Mouse (Mus musculus) midbrain, embryonic 14.5 days (tissue): ENCODE results near the gene Pkd1l2. TPM values are rescaled to one million over a fixed set of nuclear protein-coding genes. Genes with fewer than 3 reads are reported as not detected.

Experiments
- ATAC-seq: fragments of 200-750 bp; cut with Nextera tagmentation; 2 replicates; pipeline ENCODE4 v1.8.0; 2017; ENCODE audit warnings: moderate number of reproducible peaks, moderate library complexity; ENCODE audit not compliant: low FRiP score, low TSS enrichment
- DNase-seq: peaks from one replicate; pipeline ENCODE4 v3.0.0-alpha.2; 2015
- H3K27ac ChIP-seq: fragments of 300-500 bp; sonication (generic); replicated peaks from 2 replicates; pipeline ENCODE4 v1.5.1; 2014; ENCODE audit warnings: mild to moderate bottlenecking, low read depth, low read length, moderate library complexity
- H3K27me3 ChIP-seq: fragments of 300-500 bp; sonication (generic); 2 replicates; pipeline ENCODE4 v1.6.1; 2014; ENCODE audit warnings: low read length, control low read depth, mixed read lengths; ENCODE audit not compliant: control insufficient read depth, insufficient read depth
- H3K36me3 ChIP-seq: fragments of 300-500 bp; sonication (generic); 2 replicates; pipeline ENCODE4 v1.6.1; 2014; ENCODE audit warnings: low read length, control low read depth; ENCODE audit not compliant: control insufficient read depth, insufficient read depth
- H3K4me1 ChIP-seq: fragments of 300-500 bp; sonication (generic); 2 replicates; pipeline ENCODE4 v1.6.1; 2014; ENCODE audit warnings: mild to moderate bottlenecking, antibody characterized with exemption, low read length, control low read depth; ENCODE audit not compliant: control insufficient read depth, insufficient read depth
- H3K4me2 ChIP-seq: fragments of 300-500 bp; sonication (generic); 2 replicates; pipeline ENCODE4 v1.6.1; 2014; ENCODE audit warnings: mild to moderate bottlenecking, low read length, moderate library complexity
- H3K4me3 ChIP-seq: fragments of 300-500 bp; sonication (generic); replicated peaks from 2 replicates; pipeline ENCODE4 v1.5.1; 2014; ENCODE audit warnings: low read depth, low read length
- H3K9ac ChIP-seq: fragments of 300-500 bp; sonication (generic); replicated peaks from 2 replicates; pipeline ENCODE4 v1.6.1; 2014; ENCODE audit warnings: mild to moderate bottlenecking, low read length, moderate library complexity
- H3K9me3 ChIP-seq: fragments of 300-500 bp; sonication (generic); 2 replicates; pipeline ENCODE4 v1.6.1; 2016; ENCODE audit warnings: low read length, control low read depth, mixed read lengths; ENCODE audit not compliant: control insufficient read depth
- WGBS: fragments of 180-500 bp; shearing (Covaris S2); extraction: QIAGEN DNeasy Blood & Tissue Kit; methylation state at CpG from one replicate; pipeline ENCODE4 v1.1.7; 2014; 5-methylcytosine and 5-hydroxymethylcytosine counted together
- polyA plus RNA-seq: library from polyadenylated mRNA; unstranded; fragments of >200 nt; fragmentation: Nextera tagmentation; extraction: Ambion mirVana; gene quantifications from 2 replicates; pipeline ENCODE4 v1.2.1, GENCODE M21; 2014

The Pkd1l2 gene
- polyA plus RNA-seq, 1 experiment from 2014 or later: 0.12 TPM

- Histone ChIP-seq H3K36me3 (no peaks in the 10 kb centered on the region), H3K9ac (no peak overlapping the region), H3K27ac (no peak overlapping the region), H3K27me3 (no peaks in the 10 kb centered on the region), H3K4me3 (no peak overlapping the region), H3K4me1 (no peaks in the 10 kb centered on the region), H3K9me3 (no peaks in the 10 kb centered on the region), H3K4me2 (no peak overlapping the region)
- no peak for ATAC-seq
- no peak for DNase-seq
- 59% methylated on average over 4 of the region's 4 CpGs for WGBS
Measured at GRCm38 (mm10) chr8:117015670-117016069, 66.6 kb downstream of the Pkd1l2 start.

- Histone ChIP-seq H3K27me3 (no peaks in the 10 kb centered on the region), H3K4me1 (no peaks in the 10 kb centered on the region), H3K27ac (no peak overlapping the region), H3K9ac (no peak overlapping the region), H3K9me3 (no peaks in the 10 kb centered on the region), H3K4me2 (no peak overlapping the region), H3K36me3 (no peaks in the 10 kb centered on the region), H3K4me3 (no peak overlapping the region)
- no peak for ATAC-seq
- no peak for DNase-seq
- WGBS: 86% methylated on average over 9 of the region's 9 CpGs
Measured at GRCm38 (mm10) chr8:117011366-117011765, 70.9 kb downstream of the Pkd1l2 start.

GRCm38 (mm10) chr8:116994016-116994716 is 88.1 kb downstream of the Pkd1l2 start:
- Histone ChIP-seq H3K27me3 (no peaks in the 10 kb centered on the region), H3K36me3 (no peaks in the 10 kb centered on the region), H3K9me3 (no peaks in the 10 kb centered on the region), H3K4me3 (peak overlapping the region; percentile 63), H3K27ac (no peak overlapping the region), H3K9ac (no peak overlapping the region), H3K4me2 (peak overlapping the region; percentile 81), H3K4me1 (peaks cover 7% of the 10 kb centered on the region; the same call in 1 of the 2 replicates)
- DNase-seq (no peak), ATAC-seq (no peak)
- 65% methylated on average over 11 of the region's 11 CpGs for WGBS

- Histone ChIP-seq H3K36me3 (no peaks in the 10 kb centered on the region), H3K9me3 (no peaks in the 10 kb centered on the region), H3K27ac (no peak within 1 kb of the TSS), H3K9ac (peak within 1 kb of the TSS; percentile 55), H3K4me3 (peak within 1 kb of the TSS; percentile 63), H3K4me2 (peak within 1 kb of the TSS; percentile 81), H3K4me1 (peaks cover 7% of the 10 kb centered on the region; the same call in 1 of the 2 replicates), H3K27me3 (no peaks in the 10 kb centered on the region)
- DNase-seq (peak; percentile 99), ATAC-seq (peak; percentile 100)
- WGBS: under 1% methylated on average over 56 of the region's 56 CpGs
Measured at GRCm38 (mm10) chr8:116993095-116993867, 89.0 kb downstream of the Pkd1l2 start, which contains the start of gene Gcsh. Gene Gcsh (minus strand): TSS chr8:116993537.

GRCm38 (mm10) chr8:116992176-116992971 is 89.9 kb downstream of the Pkd1l2 start:
- Histone ChIP-seq H3K4me3 (peak overlapping the region; percentile 63), H3K27ac (no peak overlapping the region), H3K36me3 (0 out of 2 replicates have a peak, but pooled peaks cover under 1% of the 10 kb centered on the region), H3K4me2 (peak overlapping the region; percentile 81), H3K4me1 (peaks cover 7% of the 10 kb centered on the region; the same call in 1 of the 2 replicates), H3K9me3 (no peaks in the 10 kb centered on the region), H3K27me3 (no peaks in the 10 kb centered on the region), H3K9ac (peak overlapping the region; percentile 55)
- DNase-seq: peak; percentile 13
- 13% methylated on average over 23 of the region's 23 CpGs for WGBS
- ATAC-seq: no peak

- H3K27me3 ChIP-seq: no peaks in the 10 kb centered on the region
- no peaks in the 10 kb centered on the region for H3K9me3 ChIP-seq
- no peak overlapping the region for H3K9ac ChIP-seq
- DNase-seq (no peak), ATAC-seq (no peak)
- no peak overlapping the region for H3K4me2 ChIP-seq
- H3K36me3 ChIP-seq: 0 out of 2 replicates have a peak, but pooled peaks cover 7% of the 10 kb centered on the region
- H3K27ac ChIP-seq: no peak overlapping the region
- WGBS: 82% methylated on average over 8 of the region's 8 CpGs
- H3K4me1 ChIP-seq: peaks cover 7% of the 10 kb centered on the region; the same call in 1 of the 2 replicates
- H3K4me3 ChIP-seq: no peak overlapping the region
Measured at GRCm38 (mm10) chr8:116991241-116991640, 91.0 kb downstream of the Pkd1l2 start.

GRCm38 (mm10) chr8:116989842-116990241 is 92.4 kb downstream of the Pkd1l2 start:
- Histone ChIP-seq H3K27ac (no peak overlapping the region), H3K9ac (no peak overlapping the region), H3K4me1 (peaks cover 7% of the 10 kb centered on the region; the same call in 1 of the 2 replicates), H3K4me2 (no peak overlapping the region), H3K36me3 (0 out of 2 replicates have a peak, but pooled peaks cover 7% of the 10 kb centered on the region), H3K4me3 (no peak overlapping the region), H3K27me3 (no peaks in the 10 kb centered on the region), H3K9me3 (no peaks in the 10 kb centered on the region)
- ATAC-seq: no peak
- DNase-seq: no peak
- over 99% methylated on average over 3 of the region's 3 CpGs for WGBS

GRCm38 (mm10) chr8:116980117-116980516 is 102.1 kb downstream of the Pkd1l2 start:
- Histone ChIP-seq H3K27me3 (no peaks in the 10 kb centered on the region), H3K4me3 (no peak overlapping the region), H3K4me1 (peaks cover 7% of the 10 kb centered on the region), H3K9me3 (no peaks in the 10 kb centered on the region), H3K27ac (no peak overlapping the region), H3K36me3 (peaks cover 8% of the 10 kb centered on the region), H3K4me2 (no peak overlapping the region), H3K9ac (no peak overlapping the region)
- WGBS: 12% methylated on average over 4 of the region's 4 CpGs
- ATAC-seq: no peak
- DNase-seq: peak; percentile 87
